Mouse (Mus musculus) kidney, adult 2 months (tissue): ENCODE measurements around the gene Ccdc124.

Experiments
- CTCF ChIP-seq: fragments of 200-500 bp; conservative IDR thresholded peaks from 2 replicates; pipeline ENCODE4 v1.5.1; 2011; ENCODE audit warnings: low read depth, mild to moderate bottlenecking, control low read depth, low read length, moderate library complexity, mixed read lengths; ENCODE audit not compliant: insufficient read depth, insufficient read length
- POLR2A ChIP-seq: fragments of 200-500 bp; IDR thresholded peaks from one replicate; pipeline ENCODE4 v1.6.1; 2011; ENCODE audit warnings: low read depth, low read length, control low read depth

GRCm38 (mm10) chr8:70876382-70876781, 2.6 kb upstream of the Ccdc124 start:
- TF ChIP-seq CTCF (no peak), POLR2A (no peak)
